Mouse (Mus musculus) embryonic facial prominence, embryonic 12.5 days (tissue): ENCODE results near the gene Atp2b2. TPM values are rescaled to one million over a fixed set of nuclear protein-coding genes. Genes with fewer than 3 reads are reported as not detected.
"Not testable (repeated sequence)": the region's sequence is repeated elsewhere in the genome, so short reads cannot be mapped to it uniquely, and the experiment has no call there.

Experiments used
- ATAC-seq: fragments of 200-750 bp; cut with Nextera tagmentation; 2 replicates; pipeline ENCODE4 v1.8.0; 2017; ENCODE audit not compliant: insufficient number of reproducible peaks, insufficient read depth, low FRiP score, low TSS enrichment
- H3K27ac ChIP-seq: fragments of 300-500 bp; sonication (generic); 2 replicates; pipeline ENCODE4 v1.5.1; 2016; ENCODE audit warnings: mild to moderate bottlenecking
- H3K27me3 ChIP-seq: fragments of 300-500 bp; sonication (generic); 2 replicates; pipeline ENCODE4 v1.6.1; 2016; ENCODE audit warnings: mild to moderate bottlenecking, moderate library complexity
- H3K36me3 ChIP-seq: fragments of 300-500 bp; sonication (generic); 2 replicates; pipeline ENCODE4 v1.6.1; 2016; ENCODE audit warnings: mild to moderate bottlenecking
- H3K4me1 ChIP-seq: fragments of 300-500 bp; sonication (generic); 2 replicates; pipeline ENCODE4 v1.6.1; 2016
- H3K4me2 ChIP-seq: fragments of 300-500 bp; sonication (generic); replicated peaks from 2 replicates; pipeline ENCODE4 v1.6.1; 2016; ENCODE audit warnings: mild to moderate bottlenecking, moderate library complexity
- H3K4me3 ChIP-seq: fragments of 300-500 bp; sonication (generic); 2 replicates; pipeline ENCODE4 v1.5.1; 2016; ENCODE audit warnings: mild to moderate bottlenecking
- H3K9ac ChIP-seq: fragments of 300-500 bp; sonication (generic); 2 replicates; pipeline ENCODE4 v1.6.1; 2016; ENCODE audit warnings: mild to moderate bottlenecking, moderate library complexity
- H3K9me3 ChIP-seq: fragments of 300-500 bp; sonication (generic); 2 replicates; pipeline ENCODE4 v1.6.1; 2016; ENCODE audit warnings: mild to moderate bottlenecking, moderate library complexity
- WGBS: fragments of 180-500 bp; shearing (Covaris S2); methylation state at CpG from one replicate; pipeline ENCODE4 v1.1.7; 2016; 5-methylcytosine and 5-hydroxymethylcytosine counted together
- polyA plus RNA-seq: library from polyadenylated mRNA; unstranded; fragments of >200 nt; fragmentation: Nextera tagmentation; extraction: Ambion mirVana; gene quantifications from 2 replicates; pipeline ENCODE4 v1.2.1, GENCODE M21; 2016

Gene Atp2b2
- polyA plus RNA-seq, 1 experiment from 2014 or later = 1.9 TPM

GRCm38 (mm10) chr6:113721061-113721460 lies 321.4 kb downstream of the Atp2b2 start:
- Histone ChIP-seq H3K4me3 (no peak overlapping the region), H3K9me3 (no peaks in the 10 kb centered on the region), H3K4me2 (no peak overlapping the region), H3K36me3 (peaks cover 65% of the 10 kb centered on the region), H3K27ac (no peak overlapping the region), H3K4me1 (no peaks in the 10 kb centered on the region), H3K27me3 (no peaks in the 10 kb centered on the region), H3K9ac (no peak overlapping the region)
- 79% methylated on average over 4 of the region's 4 CpGs for WGBS
- no peak for ATAC-seq

DNA sequence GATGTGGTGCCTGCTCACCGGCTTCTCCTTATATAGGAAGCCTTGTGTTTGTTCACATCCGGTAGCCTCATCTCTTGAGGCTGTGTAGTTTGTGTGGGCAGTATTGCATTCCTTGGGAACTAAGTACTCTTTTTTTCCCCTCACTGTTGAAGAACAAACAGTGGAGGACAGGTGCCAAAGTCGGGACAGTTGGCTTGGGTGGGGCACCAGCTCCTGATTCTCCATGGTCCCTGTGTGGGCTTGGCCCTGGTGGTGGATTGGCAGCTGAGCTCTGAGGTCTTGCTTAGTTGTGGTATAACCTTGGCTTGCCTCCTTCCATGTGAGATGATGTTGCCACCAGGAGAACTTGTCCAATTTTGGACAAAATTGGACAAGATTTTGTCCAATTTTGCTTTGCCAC lies 322.5 kb downstream of the Atp2b2 start, which contains the start of gene Ghrl:
Gene Ghrl (minus strand): TSS at position 3 of the 400 bp plus-strand sequence.
- no peak within 1 kb of the TSS for H3K4me2 ChIP-seq
- no peaks in the 10 kb centered on the region for H3K27me3 ChIP-seq
- peaks cover 73% of the 10 kb centered on the region for H3K36me3 ChIP-seq
- H3K4me3 ChIP-seq = no peak within 1 kb of the TSS
- H3K9ac ChIP-seq = no peak within 1 kb of the TSS
- H3K27ac ChIP-seq = no peak within 1 kb of the TSS
- 90% methylated on average over 3 of the region's 3 CpGs for WGBS
- no peaks in the 10 kb centered on the region for H3K4me1 ChIP-seq
- no peak for ATAC-seq
- no peaks in the 10 kb centered on the region for H3K9me3 ChIP-seq

GRCm38 (mm10) chr6:113717541-113717940 lies 324.9 kb downstream of the Atp2b2 start:
- ATAC-seq = no peak
- Histone ChIP-seq H3K9me3 (no peaks in the 10 kb centered on the region), H3K4me2 (no peak overlapping the region), H3K27ac (no peak overlapping the region), H3K36me3 (peaks cover 83% of the 10 kb centered on the region), H3K4me1 (no peaks in the 10 kb centered on the region), H3K27me3 (no peaks in the 10 kb centered on the region), H3K4me3 (no peak overlapping the region), H3K9ac (no peak overlapping the region)
- whole genome bisulfite sequencing = 88% methylated on average over 3 of the region's 3 CpGs

DNA sequence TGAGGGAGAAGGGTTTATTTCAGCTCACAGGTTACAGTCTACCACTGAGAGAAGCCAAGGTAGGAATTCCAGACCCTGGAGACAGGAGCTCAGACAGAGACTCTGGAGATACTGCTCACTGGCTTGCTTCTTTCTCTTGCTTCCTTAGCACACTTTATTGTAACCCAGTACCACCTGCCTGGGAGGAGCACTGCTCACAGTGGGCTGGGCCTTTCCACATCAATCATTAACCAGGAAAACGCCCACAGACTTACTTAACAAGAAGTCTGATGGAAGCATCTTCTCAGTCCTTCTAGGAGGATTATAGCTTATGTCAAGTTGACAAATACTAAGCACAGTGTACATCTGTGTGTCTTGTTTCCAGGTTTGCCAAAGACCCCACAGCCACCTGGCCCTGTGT lies 327.6 kb downstream of the Atp2b2 start:
- no peaks in the 10 kb centered on the region for H3K27me3 ChIP-seq
- no peak overlapping the region for H3K4me2 ChIP-seq
- no peaks in the 10 kb centered on the region for H3K4me1 ChIP-seq
- H3K9me3 ChIP-seq = no peaks in the 10 kb centered on the region
- no peak for ATAC-seq
- H3K27ac ChIP-seq = no peak overlapping the region
- H3K4me3 ChIP-seq = no peak overlapping the region
- H3K36me3 ChIP-seq = peaks cover 88% of the 10 kb centered on the region
- H3K9ac ChIP-seq = no peak overlapping the region
- 86% methylated on average over 1 of the region's 1 CpGs for WGBS

DNA sequence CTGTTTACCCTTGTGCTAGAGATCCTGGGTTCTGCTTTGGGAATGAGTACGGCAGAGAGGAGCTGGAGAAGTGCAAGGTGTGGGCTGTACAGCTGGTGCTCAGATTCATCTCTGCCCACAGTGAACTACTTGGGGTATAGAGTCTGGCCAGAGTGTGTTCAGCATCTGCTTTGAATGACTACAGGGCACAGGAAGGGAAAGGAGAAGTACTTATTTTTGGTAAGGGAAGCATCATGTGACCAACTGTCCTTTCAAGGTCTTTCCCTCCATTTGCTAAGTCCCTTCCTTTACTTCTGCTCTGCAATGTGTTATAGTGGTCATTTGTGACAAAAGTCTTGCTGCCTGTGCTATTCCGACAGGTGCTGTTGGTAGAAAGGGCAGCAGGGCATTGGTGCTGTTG lies 328.1 kb downstream of the Atp2b2 start:
- Histone ChIP-seq H3K27ac (no peak overlapping the region), H3K9me3 (no peaks in the 10 kb centered on the region), H3K4me1 (no peaks in the 10 kb centered on the region), H3K36me3 (peaks cover 88% of the 10 kb centered on the region), H3K4me3 (no peak overlapping the region), H3K27me3 (no peaks in the 10 kb centered on the region), H3K9ac (no peak overlapping the region), H3K4me2 (no peak overlapping the region)
- WGBS = 93% methylated on average over 2 of the region's 2 CpGs
- no peak for ATAC-seq

DNA sequence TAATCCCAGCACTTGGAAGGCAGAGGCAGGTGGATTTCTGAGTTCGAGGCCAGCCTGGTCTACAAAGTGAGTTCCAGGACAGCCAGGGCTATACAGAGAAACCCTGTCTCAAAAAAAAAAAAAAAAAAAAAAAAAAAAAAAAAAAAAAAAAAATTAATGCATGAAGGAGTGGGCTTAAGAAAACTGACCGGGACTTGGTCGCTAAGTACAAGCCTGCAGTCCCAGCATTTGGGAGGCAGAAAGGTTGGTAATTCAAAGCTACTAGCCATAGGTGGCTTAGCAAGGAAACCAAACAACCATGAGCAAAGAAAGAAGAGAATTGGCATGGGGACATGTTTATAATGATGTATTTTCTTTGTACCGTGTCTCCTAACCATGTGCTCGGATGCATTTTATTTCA lies 329.0 kb downstream of the Atp2b2 start:
- WGBS = 93% methylated on average over 5 of the region's 5 CpGs
- not testable (repeated sequence) for H3K4me1 ChIP-seq, H3K4me2 ChIP-seq, H3K4me3 ChIP-seq, ATAC-seq, H3K9ac ChIP-seq, H3K27ac ChIP-seq, H3K27me3 ChIP-seq, H3K9me3 ChIP-seq
- peaks cover 87% of the 10 kb centered on the region for H3K36me3 ChIP-seq

GRCm38 (mm10) chr6:113712718-113713117 lies 329.7 kb downstream of the Atp2b2 start:
- Histone ChIP-seq H3K36me3 (peaks cover 87% of the 10 kb centered on the region), H3K27ac (no peak overlapping the region), H3K9ac (no peak overlapping the region), H3K4me1 (no peaks in the 10 kb centered on the region), H3K9me3 (no peaks in the 10 kb centered on the region), H3K27me3 (no peaks in the 10 kb centered on the region), H3K4me3 (no peak overlapping the region), H3K4me2 (no peak overlapping the region)
- 87% methylated on average over 3 of the region's 3 CpGs for WGBS
- no peak for ATAC-seq

GRCm38 (mm10) chr6:113697222-113698205 lies 344.9 kb downstream of the Atp2b2 start:
- Histone ChIP-seq H3K27me3 (no peaks in the 10 kb centered on the region), H3K9ac (peak overlapping the region; percentile 82), H3K4me3 (peak overlapping the region; percentile 86), H3K4me2 (peak overlapping the region; percentile 86), H3K9me3 (no peaks in the 10 kb centered on the region), H3K27ac (peak overlapping the region; percentile 82), H3K36me3 (peaks cover 31% of the 10 kb centered on the region), H3K4me1 (peaks cover 13% of the 10 kb centered on the region)
- WGBS = under 1% methylated on average over 107 of the region's 113 CpGs
- ATAC-seq = peak; percentile 78

DNA sequence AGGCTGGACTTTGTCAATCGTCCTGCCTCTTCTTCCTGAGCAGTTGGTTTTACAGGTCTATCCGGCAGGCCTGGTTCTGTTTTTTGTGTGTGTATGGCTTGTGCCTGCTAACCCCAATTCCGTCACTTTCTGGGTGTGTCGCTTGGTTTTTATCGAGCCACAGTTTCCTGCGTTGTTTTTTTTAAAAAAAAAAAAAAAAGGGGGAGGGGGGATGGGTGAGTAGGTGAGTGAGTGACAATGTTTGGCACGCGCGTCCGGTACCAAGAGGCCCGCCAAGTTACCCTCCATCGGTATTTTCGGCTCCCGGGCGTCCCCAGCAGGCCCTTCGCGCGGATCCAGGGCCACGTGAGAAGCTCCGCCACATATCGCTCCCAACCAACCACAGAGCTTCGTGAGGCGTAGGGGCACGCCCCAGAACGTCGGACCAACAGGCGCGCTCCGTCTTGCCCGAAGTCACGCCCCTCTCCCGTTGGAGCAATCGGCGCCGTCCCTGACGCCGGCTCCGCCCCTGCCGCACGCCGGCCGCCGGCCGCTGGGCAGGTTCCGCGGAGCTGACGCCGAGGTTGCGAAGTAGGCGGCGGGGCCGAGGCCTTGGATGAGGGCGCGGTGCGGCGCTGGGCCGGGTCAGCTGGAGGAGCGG lies 345.7 kb downstream of the Atp2b2 start, which contains the start of gene Tatdn2:
Gene Tatdn2 (plus strand): TSS at position 469 of the 640 bp plus-strand sequence.
- WGBS = under 1% methylated on average over 58 of the region's 58 CpGs
- H3K9me3 ChIP-seq = no peaks in the 10 kb centered on the region
- H3K36me3 ChIP-seq = peaks cover 23% of the 10 kb centered on the region
- H3K27me3 ChIP-seq = no peaks in the 10 kb centered on the region
- H3K9ac ChIP-seq = peak within 1 kb of the TSS; percentile 82
- H3K4me3 ChIP-seq = peak within 1 kb of the TSS; percentile 86
- peak within 1 kb of the TSS; percentile 86 for H3K4me2 ChIP-seq
- peaks cover 13% of the 10 kb centered on the region for H3K4me1 ChIP-seq
- ATAC-seq = peak; percentile 99
- peak within 1 kb of the TSS; percentile 82 for H3K27ac ChIP-seq

DNA sequence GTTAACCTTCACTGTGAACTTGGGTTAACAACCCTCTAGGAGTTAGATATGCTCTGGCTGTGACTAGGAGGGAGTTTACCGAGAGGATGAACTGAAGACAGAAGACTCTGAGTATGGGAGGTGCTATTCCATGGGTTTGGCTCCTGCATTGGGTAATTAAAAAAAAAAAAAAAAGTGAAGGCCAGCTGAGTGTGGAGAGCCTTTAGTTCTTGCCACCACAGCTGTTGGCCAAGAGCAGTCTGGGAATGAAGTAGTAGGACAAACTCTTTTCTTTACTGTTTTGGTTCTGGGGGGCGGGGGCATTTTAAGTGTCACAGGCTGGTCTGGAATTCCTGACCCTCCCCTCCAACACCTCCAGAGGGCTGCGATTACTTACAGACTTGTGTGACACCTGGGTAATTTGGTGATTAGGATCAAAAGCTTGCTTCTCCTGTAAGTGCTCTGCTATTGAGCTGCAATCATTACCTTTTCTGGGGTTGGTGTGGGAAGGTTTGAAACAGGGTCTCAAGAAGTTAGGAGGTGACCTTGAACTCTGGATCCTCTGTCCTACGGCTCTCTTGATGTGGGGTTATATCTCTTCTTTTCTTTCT lies 346.6 kb downstream of the Atp2b2 start:
- ATAC-seq = no peak
- peak overlapping the region; percentile 75 for H3K27ac ChIP-seq
- H3K9me3 ChIP-seq = no peaks in the 10 kb centered on the region
- WGBS = 59% methylated on average over 4 of the region's 4 CpGs
- H3K4me3 ChIP-seq = peak overlapping the region; percentile 86
- no peak overlapping the region for H3K9ac ChIP-seq
- H3K36me3 ChIP-seq = peaks cover 15% of the 10 kb centered on the region; the same call in 1 of the 2 replicates
- H3K4me1 ChIP-seq = peaks cover 15% of the 10 kb centered on the region
- H3K27me3 ChIP-seq = no peaks in the 10 kb centered on the region
- peak overlapping the region; percentile 86 for H3K4me2 ChIP-seq

- no peaks in the 10 kb centered on the region for H3K27me3 ChIP-seq
- H3K27ac ChIP-seq = no peak overlapping the region
- H3K9me3 ChIP-seq = no peaks in the 10 kb centered on the region
- no peak for ATAC-seq
- H3K9ac ChIP-seq = no peak overlapping the region
- peaks cover 22% of the 10 kb centered on the region for H3K4me1 ChIP-seq
- no peak overlapping the region for H3K4me3 ChIP-seq
- H3K36me3 ChIP-seq = peaks cover 8% of the 10 kb centered on the region; the same call in 1 of the 2 replicates
- 64% methylated on average over 1 of the region's 1 CpGs for WGBS
- H3K4me2 ChIP-seq = no peak overlapping the region
These were observed 347.2 kb downstream of the Atp2b2 start for GRCm38 (mm10) chr6:113695203-113695602.
